19 mouse cellular contexts compared by ENCODE assay signal in the genomic region with DNA sequence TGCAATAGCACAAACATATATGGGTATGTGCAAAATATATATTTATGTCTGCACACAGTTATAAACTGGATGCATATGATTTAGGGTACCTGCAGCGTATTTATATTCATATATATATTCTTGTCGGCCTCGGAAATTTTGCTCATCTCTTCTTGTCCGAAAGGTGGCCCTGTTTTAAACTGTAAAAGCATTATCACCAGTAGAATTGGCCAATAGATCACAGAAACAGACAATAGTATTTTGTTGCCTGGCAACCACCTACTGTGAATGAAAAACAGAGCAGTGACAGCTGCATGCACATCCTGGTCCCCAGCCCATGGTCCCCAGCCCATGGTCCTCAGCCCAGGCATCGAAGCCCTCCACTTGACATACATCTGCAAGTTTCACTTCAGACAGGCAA. TPM values are rescaled to one million over a fixed set of nuclear protein-coding genes. Genes with fewer than 3 reads are reported as not detected.
DNase-seq lines count a peak whose midpoint lies in the region; ATAC-seq and TF ChIP-seq lines count a peak whose summit lies in the region.
"Had no signal": no experiment of that assay in that cellular context is flagged by ENCODE, and none has a peak within 500 bp of the region (broad histone marks: within the 10 kb centered on the region; RNA-seq: fewer than 3 reads in every experiment).

No protein-coding gene starts in this region.

- 44% methylated on average over 5 of the region's 5 CpGs for WGBS in hindbrain, embryonic 14.5 days
- 43% methylated on average over 5 of the region's 5 CpGs for WGBS in midbrain, postnatal 0 days

- peak overlapping the region; percentile 73 for H3K4me2 ChIP-seq in hindbrain, embryonic 14.5 days (replicated peaks)
- H3K4me2 ChIP-seq in midbrain, postnatal 0 days (ENCODE audit: low read depth, low read length, poor library complexity, severe bottlenecking), result peak overlapping the region; percentile 85
- H3K4me2 ChIP-seq: liver, embryonic 13.5 days had no signal

- DNase-seq in MN1 (ENCODE audit: low spot score), result peak; percentile 29
- peak; percentile 49 for DNase-seq in brain, adult 2 months (ENCODE audit: low read depth, low spot score)
- DNase-seq in hindbrain, embryonic 14.5 days (ENCODE audit: low spot score), result peak; percentile 58
- peak; percentile 70 for DNase-seq in midbrain, postnatal 0 days (ENCODE audit: low spot score)
- DNase-seq in B cell, adult 2 months, result no peak
- no peak for DNase-seq in Muller cell, postnatal 12 days (ENCODE audit: inconsistent ontology term)
- DNase-seq: adrenal gland, postnatal 36 days; cerebellum, postnatal 14 days; gastrocnemius, adult 2 months; heart, postnatal 14 days; kidney, postnatal 36 days; layer of hippocampus, postnatal 36 days; liver, embryonic 13.5 days; thymus, adult 18-20 months had no signal

- no peaks in the 10 kb centered on the region for H3K27me3 ChIP-seq in hindbrain, embryonic 14.5 days (ENCODE audit: control insufficient read depth, insufficient read depth, low read length)
- H3K27me3 ChIP-seq in midbrain, postnatal 0 days (ENCODE audit: insufficient read depth, low read length), result no peaks in the 10 kb centered on the region

- no peak for ATAC-seq in hindbrain, embryonic 14.5 days (ENCODE audit: low FRiP score)
- ATAC-seq in midbrain, postnatal 0 days (ENCODE audit: low FRiP score), result no peak
- no peak for ATAC-seq in granulocyte monocyte progenitor cell, adult 5-6 weeks (replicated peaks; ENCODE audit: poor library complexity, severe bottlenecking)
- ATAC-seq: intestine, postnatal 0 days had no signal

- H3K4me3 ChIP-seq in hindbrain, embryonic 14.5 days (replicated peaks; ENCODE audit: low read length), result peak overlapping the region; percentile 85
- peak overlapping the region; percentile 95 for H3K4me3 ChIP-seq in midbrain, postnatal 0 days (ENCODE audit: low read depth, low read length)
- H3K4me3 ChIP-seq: gastrocnemius, adult 2 months; limb, embryonic 10.5 days; liver, embryonic 13.5 days; myocyte had no signal

- H3K27ac ChIP-seq in hindbrain, embryonic 14.5 days, result peak overlapping the region; percentile 96
- no peak overlapping the region for H3K27ac ChIP-seq in midbrain, postnatal 0 days (ENCODE audit: low read depth, low read length)
- H3K27ac ChIP-seq: gastrocnemius, adult 2 months; limb, embryonic 10.5 days; liver, embryonic 13.5 days had no signal

- peaks cover 47% of the 10 kb centered on the region for H3K4me1 ChIP-seq in hindbrain, embryonic 14.5 days (replicated peaks; ENCODE audit: control insufficient read depth, insufficient read depth, low read length)
- peaks cover 11% of the 10 kb centered on the region for H3K4me1 ChIP-seq in midbrain, postnatal 0 days (ENCODE audit: insufficient read depth, low read length)

- H3K36me3 ChIP-seq in hindbrain, embryonic 14.5 days (replicated peaks; ENCODE audit: control insufficient read depth, insufficient read depth), result no peaks in the 10 kb centered on the region
- H3K36me3 ChIP-seq in midbrain, postnatal 0 days (ENCODE audit: insufficient read depth, low read length), result no peaks in the 10 kb centered on the region
- H3K36me3 ChIP-seq: limb, embryonic 10.5 days; liver, embryonic 13.5 days had no signal

- H3K9ac ChIP-seq in hindbrain, embryonic 14.5 days, result peak overlapping the region; percentile 24; the same call in 1 of the 2 replicates
- H3K9ac ChIP-seq in midbrain, postnatal 0 days (replicated peaks; ENCODE audit: low read length, poor library complexity, severe bottlenecking), result 0 out of 2 replicates have a peak overlapping the region, but pooled peaks have one; percentile 13
- H3K9ac ChIP-seq: liver, embryonic 13.5 days had no signal

- H3K9me3 ChIP-seq in hindbrain, embryonic 14.5 days (ENCODE audit: control insufficient read depth, low read length), result no peaks in the 10 kb centered on the region
- no peaks in the 10 kb centered on the region for H3K9me3 ChIP-seq in midbrain, postnatal 0 days (ENCODE audit: low read length)
- H3K9me3 ChIP-seq: limb, embryonic 10.5 days; liver, embryonic 13.5 days had no signal

- peak; percentile 52 for TF ChIP-seq CTCF in midbrain, postnatal 0 days (IDR thresholded peaks at IDR 0.05)

RNA-seq across cellular contexts. Expression of a gene that starts 2.8 kb away (rescaled TPM):
- polyA plus RNA-seq in hindbrain, embryonic 14.5 days (2014; fragmentation: Nextera tagmentation; extraction: Ambion mirVana), result 30.2 TPM in 2 replicates
- total RNA-seq in midbrain, postnatal 0 days (2014; rRNA removed), result 46.0 and 49.6 TPM in 2 replicates
- 21.5 and 23.1 TPM in 2 replicates for polyA plus RNA-seq in midbrain, postnatal 0 days (2015; fragmentation: Nextera tagmentation; extraction: Ambion mirVana)
- total RNA-seq in granulocyte monocyte progenitor cell, adult 5-6 weeks (2014; fragmentation: Nextera tagmentation), result not detected in 2 replicates
- total RNA-seq in granulocyte monocyte progenitor cell, adult 5-6 weeks (2017), result not detected in 2 replicates
- total RNA-seq: megakaryocyte progenitor cell, adult 5-6 weeks had no signal

Comparison
In these comparisons a context has a peak if more than half of its experiments do, and no peak if none do; other contexts are left out.
1. DNase-seq: peak in MN1 (single experiment), brain, adult 2 months (single experiment), hindbrain, embryonic 14.5 days (single experiment) and midbrain, postnatal 0 days (single experiment); none in B cell, adult 2 months (0 of 2) and Muller cell, postnatal 12 days (single experiment).
2. RNA of a gene that starts 2.8 kb away (total RNA-seq): 46.0 to 49.6 TPM in midbrain, postnatal 0 days; not detected in granulocyte monocyte progenitor cell, adult 5-6 weeks; every median in the first group is over 10 times any median in the second.